Mouse (Mus musculus): ENCODE results near the gene 9130204L05Rik.

Gene 9130204L05Rik

GRCm38 (mm10) chr3:91090703-91091102, at the start of gene 9130204L05Rik:
9130204L05Rik (minus strand) TSS chr3:91090803.
- DNase-seq (ENCODE audit: low spot score in 2 of 2), result no peak

DNA sequence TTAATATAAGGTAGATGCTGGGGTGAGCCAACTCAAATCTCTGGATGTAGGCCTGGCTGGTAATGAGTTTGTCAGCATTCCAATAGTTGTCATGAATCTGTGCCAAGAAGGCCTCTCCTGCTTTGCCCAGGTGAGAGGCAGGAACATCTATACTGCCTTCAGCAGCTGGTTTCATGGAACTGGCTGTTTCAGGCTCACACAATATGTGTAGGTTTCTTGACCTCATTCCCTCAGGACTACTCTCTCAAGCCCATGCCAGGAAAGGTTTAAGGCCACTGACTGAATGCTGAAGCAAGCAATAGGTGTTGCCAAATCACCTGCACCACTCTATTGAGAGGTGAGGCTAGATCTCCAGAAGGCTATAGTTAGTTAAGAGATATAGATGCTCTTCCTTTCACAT, 18.1 kb upstream of the 9130204L05Rik start:
- DNase-seq (ENCODE audit: low spot score in 2 of 2), result no peak

DNA sequence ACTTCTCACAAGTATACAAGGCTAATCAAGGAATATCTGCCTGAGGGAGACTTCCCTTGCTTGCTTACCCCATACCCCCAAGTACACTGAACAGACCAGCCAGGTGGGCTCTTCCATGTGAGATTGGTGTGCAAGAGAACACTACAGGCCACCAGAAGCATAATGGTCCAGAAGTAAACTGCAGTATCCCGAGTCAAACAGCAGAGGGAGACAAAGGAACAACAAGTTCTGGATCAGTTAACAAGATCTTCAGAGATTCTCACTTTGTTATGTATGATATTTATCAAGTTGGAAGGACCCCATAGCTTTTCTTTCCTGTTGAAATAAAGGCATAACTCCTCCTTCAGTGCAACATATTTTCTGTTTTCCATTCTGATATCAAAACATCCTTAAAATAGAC, 31.4 kb downstream of the 9130204L05Rik start:
- DNase-seq (ENCODE audit: low spot score in 2 of 2), result no peak

DNA sequence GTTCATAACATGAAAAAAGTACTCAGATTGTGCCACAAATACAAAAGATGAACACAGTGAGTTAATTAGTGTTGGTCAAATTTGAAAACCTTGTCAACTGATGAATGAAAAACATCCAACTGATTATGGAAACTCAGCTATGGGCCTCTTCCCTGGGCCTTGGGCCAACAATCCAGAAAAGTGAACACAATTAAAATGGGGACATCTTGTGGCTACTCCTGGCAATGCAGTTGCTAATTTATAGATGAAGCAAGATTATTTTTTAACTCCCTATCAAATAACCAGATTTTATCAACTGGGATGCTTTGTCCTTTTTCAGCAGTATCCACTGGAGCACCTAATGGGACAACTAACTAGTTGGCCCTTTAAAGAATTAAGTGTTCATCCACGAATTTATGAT, 37.9 kb downstream of the 9130204L05Rik start:
- DNase-seq (ENCODE audit: low spot score in 2 of 2), result no peak
